Mouse (Mus musculus): ENCODE data around the gene Rnf166. TPM values are rescaled to one million over a fixed set of nuclear protein-coding genes. Genes with fewer than 3 reads are reported as not detected.

Gene Rnf166
- total RNA-seq, 2 experiments from 2014 or later, result 28.7 to 28.9 TPM

- intact Hi-C loops (cut with DNase I), result no loop called here
Observed at GRCm38 (mm10) chr8:122443262-122444006, 32.4 kb downstream of the Rnf166 start, which contains the start of gene Mvd. Gene Mvd, minus strand, starts transcription at chr8:122443422.

DNA sequence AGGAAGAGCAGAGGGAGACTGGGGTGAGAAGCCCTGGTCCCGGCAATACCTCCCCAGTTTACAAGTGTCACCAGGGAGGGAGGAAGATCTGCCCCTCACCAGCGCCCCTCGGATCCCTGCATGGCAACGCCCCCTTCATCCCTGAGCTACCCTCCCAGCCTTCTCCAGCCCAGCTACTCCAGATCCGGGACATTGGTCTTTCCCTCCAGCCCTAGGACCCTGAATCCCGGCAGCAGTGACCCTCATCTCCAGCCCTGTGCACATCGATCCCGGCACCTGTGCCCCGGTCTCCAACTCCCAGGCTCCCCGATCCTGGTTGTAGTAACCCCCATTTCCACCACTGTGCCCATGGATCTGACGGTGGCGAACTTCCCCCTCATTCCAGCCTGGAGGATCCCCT is 33.1 kb downstream of the Rnf166 start:
- DNase-seq, result no peak
- intact Hi-C loops (cut with DNase I), result no loop called here

More at GRCm38 (mm10) chr8:122443262-122444006, 32.4 kb downstream of the Rnf166 start, which contains the start of gene Mvd:
- DNase-seq, result peak; percentile 98

GRCm38 (mm10) chr8:122442356-122442755 is 33.5 kb downstream of the Rnf166 start:
- intact Hi-C loops (cut with DNase I), result no loop called here
- DNase-seq, result no peak

- intact Hi-C loops (cut with DNase I), result no loop called here
- DNase-seq, result no peak
Observed at GRCm38 (mm10) chr8:122441326-122441725, 34.5 kb downstream of the Rnf166 start.

DNA sequence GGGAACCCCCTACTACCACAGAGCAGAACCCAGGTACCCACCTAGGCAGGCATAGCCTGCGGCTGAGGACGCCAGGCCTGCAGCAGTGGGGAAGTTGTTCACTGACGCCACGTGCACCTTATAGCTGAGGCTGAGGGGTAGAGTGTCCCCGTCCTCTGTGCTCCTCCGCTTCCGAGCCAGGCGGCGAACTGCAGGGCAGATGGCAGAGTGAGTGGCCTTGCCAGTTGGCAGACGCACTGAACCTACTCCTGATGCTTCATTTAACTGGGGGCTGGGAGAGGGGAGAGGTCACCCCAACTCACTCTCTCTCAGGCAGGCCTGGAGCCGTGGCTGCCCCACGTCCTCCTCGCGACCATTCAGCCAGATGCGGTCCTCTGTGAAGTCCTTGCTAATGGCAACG is 36.5 kb downstream of the Rnf166 start:
- DNase-seq, result no peak
- intact Hi-C loops (cut with DNase I), result no loop called here

DNA sequence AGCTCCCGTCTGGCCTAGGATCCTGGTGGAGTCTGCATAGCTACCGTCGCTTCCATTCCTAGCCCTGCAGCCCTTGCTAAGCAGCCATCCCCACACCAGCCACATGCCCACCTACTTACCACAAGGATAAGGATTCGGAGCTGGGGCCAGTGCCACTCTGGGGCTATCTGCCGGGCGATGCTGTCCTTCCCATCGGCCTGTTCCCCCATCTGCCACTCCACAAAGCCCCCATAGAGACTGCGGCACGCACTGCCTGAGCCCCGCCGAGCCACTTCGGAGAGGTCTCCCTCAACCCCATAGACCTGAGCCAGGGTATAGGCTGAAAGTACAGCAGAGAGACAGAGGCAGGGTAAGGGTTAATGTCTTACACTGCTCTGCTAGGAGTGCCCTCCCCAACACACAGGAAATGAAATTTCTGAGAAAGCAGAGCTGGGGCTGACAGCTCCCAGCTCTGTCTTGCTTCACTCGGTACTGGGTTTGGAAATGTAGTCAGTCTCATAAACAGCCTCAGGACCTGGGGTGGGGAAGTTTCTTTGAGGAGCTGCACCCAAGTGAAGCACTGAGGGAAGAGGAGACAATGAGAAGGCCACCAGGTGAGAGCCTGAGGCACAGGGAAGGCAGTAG is 38.0 kb downstream of the Rnf166 start:
- intact Hi-C loops (cut with DNase I), result no loop called here
- no peak for DNase-seq

GRCm38 (mm10) chr8:122436586-122437125 is 39.2 kb downstream of the Rnf166 start:
- DNase-seq, result no peak
- intact Hi-C loops (cut with DNase I), result no loop called here

DNA sequence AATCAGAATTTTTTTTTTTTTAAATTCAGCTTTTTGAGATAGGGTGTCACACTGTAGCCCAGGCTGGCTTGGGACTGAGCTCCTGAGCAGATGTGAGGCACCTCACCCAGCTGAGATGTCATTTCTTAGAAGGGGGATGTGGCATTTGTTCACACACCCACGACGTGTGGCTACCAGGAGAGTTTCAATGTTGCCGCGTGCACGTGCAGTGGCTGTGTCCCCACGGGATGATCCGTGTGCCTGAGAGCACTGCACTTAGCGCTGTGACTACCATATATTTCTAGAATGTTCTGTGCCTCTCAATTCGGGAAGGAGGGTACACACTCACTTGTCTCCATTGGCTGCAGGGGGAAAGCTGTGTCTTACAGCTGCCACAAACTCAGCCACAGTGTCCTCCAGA is 39.7 kb downstream of the Rnf166 start:
- DNase-seq, result no peak
- intact Hi-C loops (cut with DNase I), result no loop called here

DNA sequence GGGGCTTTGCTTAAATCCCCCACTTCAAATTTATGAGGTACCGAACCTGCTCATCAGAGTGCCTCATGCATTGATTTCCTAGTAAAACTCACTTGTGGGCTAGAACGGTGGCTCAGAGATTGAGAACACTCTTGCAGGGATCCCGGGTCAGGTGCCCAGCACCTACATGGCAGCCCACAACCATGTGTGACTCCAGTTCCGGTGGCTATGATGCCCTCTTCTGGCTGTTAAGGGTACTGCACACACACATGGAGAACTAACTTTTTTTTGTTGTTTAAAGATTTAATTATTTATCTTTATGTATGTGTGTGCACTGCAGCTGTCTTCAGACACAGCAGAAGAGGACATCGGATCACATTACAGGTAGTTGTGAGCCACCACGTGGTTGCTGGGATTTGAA is 40.5 kb downstream of the Rnf166 start:
- intact Hi-C loops (cut with DNase I), result no loop called here
- DNase-seq, result no peak

DNA sequence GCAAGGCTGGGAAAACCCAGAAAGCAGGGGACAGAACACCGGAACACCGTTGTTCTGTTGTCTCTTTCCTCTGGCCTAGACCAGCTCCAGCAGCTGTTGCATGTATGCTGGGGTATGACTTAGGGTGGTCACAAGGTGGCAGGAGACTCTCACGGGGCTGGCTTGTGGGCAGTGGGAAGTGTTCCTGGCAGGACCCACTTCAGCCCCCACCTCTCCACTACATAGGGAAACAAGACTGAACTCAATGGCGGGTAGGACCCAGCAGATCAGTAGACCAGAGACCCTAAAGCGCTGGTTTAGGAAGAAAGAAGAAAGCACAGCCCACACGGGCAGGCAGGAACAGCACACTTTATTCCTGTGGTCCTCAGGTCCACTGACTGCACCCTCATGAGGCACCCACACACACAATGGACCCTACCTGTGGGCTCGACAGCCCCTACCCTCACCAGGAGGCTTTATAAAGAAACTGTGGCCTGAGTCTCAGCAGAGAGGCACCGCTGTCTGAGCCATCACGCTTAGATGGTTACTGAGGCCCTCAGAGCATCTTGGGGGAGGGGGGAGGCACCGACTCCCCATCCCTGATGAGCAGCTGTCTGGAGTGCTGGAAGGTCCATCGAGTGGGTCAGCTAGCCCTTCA is 42.5 kb downstream of the Rnf166 start:
- intact Hi-C loops (cut with DNase I), result loop anchor here (5.0 kb wide), 1 partner anchor 39 kb away; no protein-coding TSS in a partner anchor
- DNase-seq, result no peak

- peak; percentile 80 to 82 for DNase-seq
- intact Hi-C loops (cut with DNase I), result loop anchor here (5.0 kb wide), 1 partner anchor 40 kb away; no protein-coding TSS in a partner anchor
Observed at GRCm38 (mm10) chr8:122432443-122433268, 43.2 kb downstream of the Rnf166 start, which contains the start of gene Cyba. Gene Cyba, minus strand, starts transcription at chr8:122432930.

- DNase-seq, result no peak
- intact Hi-C loops (cut with DNase I), result loop anchor here (5.0 kb wide), 1 partner anchor 40 kb away; no protein-coding TSS in a partner anchor
Observed at GRCm38 (mm10) chr8:122431694-122432442, 44.0 kb downstream of the Rnf166 start.

GRCm38 (mm10) chr8:122430646-122431045 is 45.2 kb downstream of the Rnf166 start:
- no peak for DNase-seq
- intact Hi-C loops (cut with DNase I), result loop anchor here (5.0 kb wide), 1 partner anchor 42 kb away; no protein-coding TSS in a partner anchor

DNA sequence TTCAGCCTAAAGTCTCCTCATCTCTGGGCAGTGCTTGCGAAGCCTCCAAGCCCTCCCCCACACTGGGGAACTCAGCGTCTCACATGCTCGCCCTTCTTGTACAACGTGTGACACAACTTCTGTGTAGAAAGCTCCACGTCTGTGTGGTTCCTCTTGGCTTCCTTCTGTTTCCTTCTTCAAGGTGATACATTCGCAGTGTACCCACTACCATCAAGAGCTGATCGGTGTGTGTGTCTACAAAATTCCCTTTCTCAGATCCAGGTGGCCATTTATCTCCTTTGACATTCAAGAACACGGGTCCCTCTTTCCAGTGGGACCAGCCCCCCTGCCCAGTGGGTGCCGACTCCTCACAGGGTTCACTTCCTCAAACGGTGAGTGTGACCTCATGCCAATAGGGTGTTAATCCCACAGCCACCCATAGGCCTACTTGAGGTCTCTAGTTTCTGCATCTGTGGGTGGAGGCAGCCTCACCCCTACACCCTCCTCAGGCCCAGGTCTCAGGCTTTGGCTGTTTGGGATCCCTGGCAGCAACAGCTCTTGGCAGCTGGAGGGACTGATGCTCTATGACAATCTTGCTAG is 45.7 kb downstream of the Rnf166 start:
- intact Hi-C loops (cut with DNase I), result loop anchor here (5.0 kb wide), 1 partner anchor 42 kb away; no protein-coding TSS in a partner anchor
- DNase-seq, result no peak

DNA sequence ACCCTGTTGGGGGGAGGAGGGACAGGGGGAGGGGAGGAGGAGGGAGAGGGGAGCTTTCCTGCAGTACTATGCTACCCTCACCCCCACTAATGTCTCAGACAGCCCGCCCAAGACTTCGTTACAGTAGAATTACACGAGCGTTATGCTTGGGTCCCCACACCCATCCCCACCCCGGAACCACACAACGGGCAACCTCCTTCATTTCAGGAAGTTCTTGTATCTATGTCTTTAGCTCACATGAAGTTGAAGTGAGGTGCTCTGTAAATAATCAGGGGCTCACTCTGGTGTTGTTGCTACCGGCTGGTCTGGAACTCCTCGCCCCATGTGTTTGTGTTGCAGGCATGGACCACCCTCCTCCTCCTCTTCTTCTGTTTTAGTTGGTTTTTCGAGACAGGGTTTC is 47.7 kb downstream of the Rnf166 start:
- DNase-seq, result no peak
- intact Hi-C loops (cut with DNase I), result no loop called here

DNA sequence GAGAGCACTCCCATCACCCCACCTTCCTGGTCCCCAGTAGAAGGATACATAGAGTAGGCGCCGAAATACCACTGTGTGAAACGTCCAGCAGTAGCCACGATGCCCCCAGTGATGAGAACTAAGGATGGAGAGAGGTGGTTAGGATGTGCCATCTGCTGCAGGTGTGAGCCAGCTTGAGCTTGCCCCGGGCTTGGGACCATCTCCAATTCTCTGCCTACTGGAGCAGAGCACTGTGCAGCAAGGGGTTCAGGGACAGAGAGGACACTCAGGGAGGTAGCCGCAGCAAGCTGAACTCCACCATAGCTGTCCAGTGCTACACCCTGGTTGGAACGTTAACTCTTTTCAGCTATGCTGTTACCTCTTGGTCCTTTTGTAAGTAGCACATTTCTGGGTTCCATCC is 48.3 kb downstream of the Rnf166 start:
- intact Hi-C loops (cut with DNase I), result no loop called here
- no peak for DNase-seq

GRCm38 (mm10) chr8:122426145-122426544 is 49.7 kb downstream of the Rnf166 start:
- no peak for DNase-seq
- intact Hi-C loops (cut with DNase I), result no loop called here

DNA sequence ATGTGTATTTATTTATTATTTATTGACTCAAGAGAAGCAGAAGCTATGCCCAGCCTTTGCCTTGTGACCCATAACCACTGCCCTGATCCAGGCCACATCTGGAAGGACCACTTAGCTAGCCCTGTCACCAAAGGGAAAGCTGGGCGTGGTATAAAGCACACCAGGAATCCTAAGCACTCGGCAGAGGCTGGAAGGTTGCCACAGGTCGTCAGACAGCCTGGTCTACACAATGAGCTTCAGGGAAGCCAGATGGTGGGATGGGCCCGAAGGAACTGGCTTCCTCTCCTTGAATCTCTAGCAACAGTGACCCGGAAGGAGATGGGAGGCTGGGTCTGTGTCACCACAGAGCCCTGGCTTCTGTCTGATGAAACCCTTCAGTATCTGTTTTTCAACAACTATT is 52.2 kb downstream of the Rnf166 start:
- peak; percentile 70 to 75 for DNase-seq
- intact Hi-C loops (cut with DNase I), result no loop called here

- no peak for DNase-seq
- intact Hi-C loops (cut with DNase I), result no loop called here
Observed at GRCm38 (mm10) chr8:122423217-122423616, 52.6 kb downstream of the Rnf166 start.
